Mouse (Mus musculus) liver, embryonic 13.5 days (tissue): ENCODE measurements around the gene Ece1. TPM values are rescaled to one million over a fixed set of nuclear protein-coding genes. Genes with fewer than 3 reads are reported as not detected.
A peak's percentile ranks its signal among the peaks of the same experiment; 100 is the strongest.
"Not testable (repeated sequence)": the region's sequence is repeated elsewhere in the genome, so short reads cannot be mapped to it uniquely, and the experiment has no call there.

Experiments
- ATAC-seq: fragments of 200-750 bp; cut with Nextera tagmentation; 2 replicates; pipeline ENCODE4 v1.8.0; 2017; ENCODE audit warnings: low read depth, mild to moderate bottlenecking, moderate number of reproducible peaks, moderate library complexity
- DNase-seq: peaks from one replicate; pipeline ENCODE4 v3.0.0; 2022
- H3K27ac ChIP-seq: fragments of 300-500 bp; sonication (generic); 2 replicates; pipeline ENCODE4 v1.5.1; 2015; ENCODE audit warnings: moderate library complexity, mild to moderate bottlenecking, inconsistent platforms
- H3K27me3 ChIP-seq: fragments of 300-500 bp; sonication (generic); 2 replicates; pipeline ENCODE4 v1.6.1; 2015; ENCODE audit warnings: mild to moderate bottlenecking, inconsistent platforms
- H3K36me3 ChIP-seq: fragments of 300-500 bp; sonication (generic); 2 replicates; pipeline ENCODE4 v1.6.1; 2015; ENCODE audit warnings: mild to moderate bottlenecking, inconsistent platforms
- H3K4me1 ChIP-seq: fragments of 300-500 bp; sonication (generic); replicated peaks from 2 replicates; pipeline ENCODE4 v1.6.1; 2015; ENCODE audit warnings: inconsistent platforms
- H3K4me2 ChIP-seq: fragments of 300-500 bp; sonication (generic); 2 replicates; pipeline ENCODE4 v1.6.1; 2015; ENCODE audit warnings: inconsistent platforms, mild to moderate bottlenecking, moderate library complexity
- H3K4me3 ChIP-seq: fragments of 300-500 bp; sonication (generic); replicated peaks from 2 replicates; pipeline ENCODE4 v1.5.1; 2015; ENCODE audit warnings: mild to moderate bottlenecking, inconsistent platforms
- H3K9ac ChIP-seq: fragments of 300-500 bp; sonication (generic); 2 replicates; pipeline ENCODE4 v1.6.1; 2015; ENCODE audit warnings: mild to moderate bottlenecking, inconsistent platforms
- H3K9me3 ChIP-seq: fragments of 300-500 bp; sonication (generic); replicated peaks from 2 replicates; pipeline ENCODE4 v1.6.1; 2016; ENCODE audit warnings: inconsistent platforms
- WGBS: fragments of 180-500 bp; shearing (Covaris S2); methylation state at CpG from one replicate; pipeline ENCODE4 v1.1.7; 2015; ENCODE audit not compliant: insufficient replicate concordance; 5-methylcytosine and 5-hydroxymethylcytosine counted together
- polyA plus RNA-seq: library from polyadenylated mRNA; unstranded; fragments of >200 nt; fragmentation: Nextera tagmentation; extraction: Ambion mirVana; gene quantifications from 2 replicates; pipeline ENCODE4 v1.2.1, GENCODE M21; 2015

Gene Ece1
- polyA plus RNA-seq, 1 experiment from 2014 or later: 12.3 TPM

GRCm38 (mm10) chr4:137968203-137968602 is 106.2 kb downstream of the Ece1 start:
- no peaks in the 10 kb centered on the region for H3K9me3 ChIP-seq
- H3K36me3 ChIP-seq: peaks cover 3% of the 10 kb centered on the region; the same call in 1 of the 2 replicates
- H3K4me1 ChIP-seq: no peaks in the 10 kb centered on the region
- H3K27ac ChIP-seq: no peak overlapping the region
- no peak overlapping the region for H3K9ac ChIP-seq
- WGBS: 11% methylated on average over 9 of the region's 9 CpGs
- ATAC-seq (peak; percentile 22; the same call in 1 of the 2 replicates), DNase-seq (peak; percentile 48)
- no peak overlapping the region for H3K4me3 ChIP-seq
- no peaks in the 10 kb centered on the region for H3K27me3 ChIP-seq
- H3K4me2 ChIP-seq: no peak overlapping the region

DNA sequence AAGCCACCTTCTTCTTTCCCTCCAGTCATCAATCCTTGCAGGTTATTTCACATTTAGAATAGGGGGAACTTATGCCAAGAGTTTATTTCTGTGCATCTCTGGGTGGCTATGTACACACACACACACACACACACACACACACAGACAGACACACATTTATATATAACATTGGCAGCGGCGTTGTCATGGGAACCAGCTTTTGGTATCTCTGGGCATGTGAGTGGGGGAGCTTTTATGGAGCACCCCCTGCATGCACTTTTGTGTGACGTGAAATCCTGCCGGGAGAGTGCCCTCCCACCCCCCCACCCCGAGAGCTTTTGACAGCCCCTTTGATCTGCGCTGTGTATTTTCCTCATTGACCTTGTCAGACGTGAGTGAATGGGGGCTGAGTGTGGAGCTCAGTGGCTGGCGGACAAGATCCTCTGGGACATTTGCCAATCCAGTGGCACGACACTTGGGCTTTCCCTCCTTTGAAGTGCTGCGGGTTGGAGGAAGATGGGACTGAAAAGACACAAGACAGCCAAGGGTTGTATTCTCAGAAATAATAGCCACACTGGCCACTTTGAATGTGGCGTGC is 108.7 kb downstream of the Ece1 start:
- WGBS: no CpG with 5 or more reads among the region's 11 CpGs
- not testable (repeated sequence) for ATAC-seq

GRCm38 (mm10) chr4:137974856-137975432 is 112.9 kb downstream of the Ece1 start:
- not testable (repeated sequence) for H3K27me3 ChIP-seq, H3K27ac ChIP-seq, ATAC-seq, DNase-seq, H3K9ac ChIP-seq, H3K4me3 ChIP-seq, H3K4me1 ChIP-seq, H3K9me3 ChIP-seq, H3K4me2 ChIP-seq, H3K36me3 ChIP-seq
- no CpG with 5 or more reads among the region's 11 CpGs for WGBS

More for the DNA sequence above, 108.7 kb downstream of the Ece1 start:
- not testable (repeated sequence) for H3K4me2 ChIP-seq, H3K36me3 ChIP-seq, H3K4me1 ChIP-seq, H3K9ac ChIP-seq, DNase-seq, H3K27me3 ChIP-seq, H3K27ac ChIP-seq, H3K4me3 ChIP-seq, H3K9me3 ChIP-seq

DNA sequence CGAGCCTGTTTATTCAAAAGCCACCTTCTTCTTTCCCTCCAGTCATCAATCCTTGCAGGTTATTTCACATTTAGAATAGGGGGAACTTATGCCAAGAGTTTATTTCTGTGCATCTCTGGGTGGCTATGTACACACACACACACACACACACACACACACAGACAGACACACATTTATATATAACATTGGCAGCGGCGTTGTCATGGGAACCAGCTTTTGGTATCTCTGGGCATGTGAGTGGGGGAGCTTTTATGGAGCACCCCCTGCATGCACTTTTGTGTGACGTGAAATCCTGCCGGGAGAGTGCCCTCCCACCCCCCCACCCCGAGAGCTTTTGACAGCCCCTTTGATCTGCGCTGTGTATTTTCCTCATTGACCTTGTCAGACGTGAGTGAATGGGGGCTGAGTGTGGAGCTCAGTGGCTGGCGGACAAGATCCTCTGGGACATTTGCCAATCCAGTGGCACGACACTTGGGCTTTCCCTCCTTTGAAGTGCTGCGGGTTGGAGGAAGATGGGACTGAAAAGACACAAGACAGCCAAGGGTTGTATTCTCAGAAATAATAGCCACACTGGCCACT is 117.1 kb downstream of the Ece1 start:
- not testable (repeated sequence) for ATAC-seq, H3K4me2 ChIP-seq, DNase-seq, H3K9me3 ChIP-seq, H3K4me3 ChIP-seq, H3K27me3 ChIP-seq, H3K36me3 ChIP-seq, H3K9ac ChIP-seq, H3K27ac ChIP-seq, H3K4me1 ChIP-seq
- WGBS: no CpG with 5 or more reads among the region's 11 CpGs

DNA sequence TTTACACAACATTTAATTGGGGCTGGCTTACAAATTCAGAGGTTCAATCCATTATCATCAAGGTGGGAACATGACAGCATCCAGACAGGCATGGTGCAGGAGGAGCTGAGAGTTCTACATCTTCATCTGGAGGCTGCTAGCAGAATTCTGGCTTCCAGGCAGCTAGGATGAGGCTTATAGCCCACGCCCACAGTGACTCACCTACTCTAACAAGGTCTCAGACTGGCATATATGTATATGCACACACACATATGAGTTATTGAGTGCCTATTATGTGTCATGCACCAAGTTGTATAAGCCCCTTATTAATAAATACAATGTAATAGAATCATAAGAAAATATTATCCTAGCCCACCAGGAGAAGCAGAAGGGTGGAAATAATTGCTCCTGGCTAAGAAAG is 120.8 kb downstream of the Ece1 start:
- Histone ChIP-seq H3K4me3 (no peak overlapping the region), H3K27me3 (peaks cover 4% of the 10 kb centered on the region; the same call in 1 of the 2 replicates), H3K4me1 (no peaks in the 10 kb centered on the region), H3K36me3 (no peaks in the 10 kb centered on the region), H3K27ac (no peak overlapping the region), H3K4me2 (no peak overlapping the region), H3K9ac (no peak overlapping the region), H3K9me3 (no peaks in the 10 kb centered on the region)
- 54% methylated on average over 1 of the region's 1 CpGs for WGBS
- ATAC-seq (no peak), DNase-seq (no peak)

DNA sequence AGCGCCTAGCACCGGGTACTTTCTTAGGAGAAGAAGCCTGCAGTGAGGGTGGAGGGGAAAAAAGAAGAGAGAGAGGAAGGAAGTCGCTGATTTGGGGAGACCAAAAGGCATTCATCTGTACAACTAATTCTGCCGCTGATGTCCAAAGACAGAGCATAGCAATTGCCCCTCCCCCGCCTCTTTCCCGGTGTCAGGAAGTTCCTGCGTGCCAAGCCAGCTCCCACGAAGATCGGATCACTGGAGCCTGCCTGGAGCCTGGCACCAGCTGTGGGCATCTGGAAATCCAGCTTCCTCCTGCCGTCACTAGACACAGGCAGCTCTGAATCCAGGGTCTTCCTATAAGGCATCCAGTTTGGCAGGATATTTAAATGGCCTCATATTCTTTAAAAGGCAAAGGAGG is 122.2 kb downstream of the Ece1 start:
- Histone ChIP-seq H3K4me3 (no peak overlapping the region), H3K36me3 (no peaks in the 10 kb centered on the region), H3K9ac (no peak overlapping the region), H3K4me1 (no peaks in the 10 kb centered on the region), H3K9me3 (no peaks in the 10 kb centered on the region), H3K4me2 (no peak overlapping the region), H3K27ac (no peak overlapping the region), H3K27me3 (peaks cover 7% of the 10 kb centered on the region; the same call in 1 of the 2 replicates)
- WGBS: 31% methylated on average over 10 of the region's 10 CpGs
- ATAC-seq: no peak
- DNase-seq: no peak

DNA sequence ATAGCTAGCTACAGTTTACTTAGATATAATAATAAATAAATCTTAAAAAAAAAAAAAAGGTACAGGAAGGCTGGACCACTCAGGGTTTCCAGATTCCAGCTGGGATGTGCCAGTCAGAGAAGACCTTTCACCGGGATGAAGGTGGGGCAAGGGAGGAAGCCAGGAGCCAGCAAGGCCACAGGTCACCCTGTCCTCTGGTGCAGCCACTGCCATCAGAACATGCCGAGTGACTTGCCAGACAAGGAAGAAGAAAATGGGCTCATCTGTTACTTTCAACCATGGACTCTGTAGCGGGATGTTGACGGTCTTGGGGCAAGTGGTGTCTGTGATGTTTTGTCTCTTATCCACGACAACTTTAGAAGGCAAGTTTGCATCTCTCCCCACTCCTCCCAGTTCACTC is 122.7 kb downstream of the Ece1 start:
- Histone ChIP-seq H3K36me3 (no peaks in the 10 kb centered on the region), H3K4me2 (no peak overlapping the region), H3K9me3 (no peaks in the 10 kb centered on the region), H3K27me3 (peaks cover 12% of the 10 kb centered on the region; the same call in 1 of the 2 replicates), H3K27ac (no peak overlapping the region), H3K4me1 (no peaks in the 10 kb centered on the region), H3K4me3 (no peak overlapping the region), H3K9ac (no peak overlapping the region)
- WGBS: 66% methylated on average over 5 of the region's 5 CpGs
- DNase-seq (no peak), ATAC-seq (no peak)

- Histone ChIP-seq H3K9ac (no peak overlapping the region), H3K4me3 (no peak overlapping the region), H3K27me3 (peaks cover 37% of the 10 kb centered on the region), H3K36me3 (no peaks in the 10 kb centered on the region), H3K4me2 (no peak overlapping the region), H3K27ac (no peak overlapping the region), H3K4me1 (peaks cover 18% of the 10 kb centered on the region), H3K9me3 (no peaks in the 10 kb centered on the region)
- 79% methylated on average over 5 of the region's 5 CpGs for WGBS
- no peak for DNase-seq
- ATAC-seq: no peak
These were observed 127.4 kb downstream of the Ece1 start for GRCm38 (mm10) chr4:137989426-137989825.

DNA sequence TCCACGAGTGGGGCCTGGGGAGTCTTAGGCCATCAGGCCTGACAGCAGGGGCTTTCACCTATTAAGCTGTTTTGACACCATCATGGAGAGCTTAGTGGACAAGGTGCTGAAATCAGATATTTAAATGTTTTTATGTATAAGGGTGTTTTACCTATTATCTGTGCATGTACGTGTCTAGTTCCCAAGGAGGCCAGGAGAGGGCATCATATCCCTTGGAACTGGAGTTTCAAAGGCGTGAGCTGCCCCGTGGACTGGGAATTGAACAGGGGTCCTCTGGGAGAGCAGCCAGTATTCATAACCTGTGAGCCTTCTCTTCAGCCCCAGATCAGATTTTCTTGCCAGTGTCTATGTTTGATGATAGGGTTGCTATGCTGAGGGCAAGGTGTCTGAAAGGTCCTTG is 128.4 kb downstream of the Ece1 start:
- no peak overlapping the region for H3K4me2 ChIP-seq
- 69% methylated on average over 4 of the region's 4 CpGs for WGBS
- H3K36me3 ChIP-seq: no peaks in the 10 kb centered on the region; the same call in 1 of the 2 replicates
- H3K27ac ChIP-seq: no peak overlapping the region
- no peak overlapping the region for H3K4me3 ChIP-seq
- peaks cover 29% of the 10 kb centered on the region for H3K4me1 ChIP-seq
- H3K9ac ChIP-seq: no peak overlapping the region
- no peaks in the 10 kb centered on the region for H3K9me3 ChIP-seq
- ATAC-seq: no peak
- H3K27me3 ChIP-seq: peaks cover 37% of the 10 kb centered on the region
- DNase-seq: no peak

- Histone ChIP-seq H3K4me3 (no peak overlapping the region), H3K4me2 (no peak overlapping the region), H3K36me3 (peaks cover 3% of the 10 kb centered on the region), H3K27me3 (peaks cover 37% of the 10 kb centered on the region), H3K9ac (no peak overlapping the region), H3K4me1 (peaks cover 37% of the 10 kb centered on the region), H3K9me3 (no peaks in the 10 kb centered on the region), H3K27ac (no peak overlapping the region)
- ATAC-seq (no peak), DNase-seq (no peak)
- 45% methylated on average over 7 of the region's 7 CpGs for WGBS
These were observed 129.2 kb downstream of the Ece1 start for GRCm38 (mm10) chr4:137991240-137991639.

GRCm38 (mm10) chr4:137992890-137993289 is 130.9 kb downstream of the Ece1 start, which contains the start of gene Eif4g3:
TSS of gene Eif4g3 (plus strand) at chr4:137993022.
- 4% methylated on average over 39 of the region's 39 CpGs for WGBS
- H3K4me2 ChIP-seq: peak within 1 kb of the TSS; percentile 91
- peaks cover 41% of the 10 kb centered on the region for H3K4me1 ChIP-seq
- peaks cover 37% of the 10 kb centered on the region for H3K27me3 ChIP-seq
- H3K9ac ChIP-seq: peak within 1 kb of the TSS; percentile 93
- no peaks in the 10 kb centered on the region for H3K9me3 ChIP-seq
- H3K4me3 ChIP-seq: peak within 1 kb of the TSS; percentile 79
- ATAC-seq (peak; percentile 66), DNase-seq (no peak)
- peak within 1 kb of the TSS; percentile 84 for H3K27ac ChIP-seq
- peaks cover 6% of the 10 kb centered on the region for H3K36me3 ChIP-seq
